Mouse (Mus musculus) neural tube, embryonic 15.5 days (tissue): ENCODE data around the gene Eef1e1. TPM values are rescaled to one million over a fixed set of nuclear protein-coding genes. Genes with fewer than 3 reads are reported as not detected.
A peak's percentile ranks its signal among the peaks of the same experiment; 100 is the strongest.
"Not testable (repeated sequence)": the region's sequence is repeated elsewhere in the genome, so short reads cannot be mapped to it uniquely, and the experiment has no call there.

ENCODE experiments used
- ATAC-seq: fragments of 200-750 bp; cut with Nextera tagmentation; 2 replicates; pipeline ENCODE4 v1.8.0; 2017; ENCODE audit warnings: mild to moderate bottlenecking, moderate TSS enrichment, moderate library complexity; ENCODE audit not compliant: low FRiP score
- H3K27ac ChIP-seq: fragments of 300-500 bp; sonication (generic); replicated peaks from 2 replicates; pipeline ENCODE4 v1.5.1; 2015; ENCODE audit warnings: mild to moderate bottlenecking, inconsistent platforms
- H3K27me3 ChIP-seq: fragments of 300-500 bp; sonication (generic); replicated peaks from 2 replicates; pipeline ENCODE4 v1.6.1; 2015; ENCODE audit warnings: inconsistent platforms
- H3K36me3 ChIP-seq: fragments of 300-500 bp; sonication (generic); 2 replicates; pipeline ENCODE4 v1.6.1; 2015; ENCODE audit warnings: inconsistent platforms
- H3K4me1 ChIP-seq: fragments of 300-500 bp; sonication (generic); 2 replicates; pipeline ENCODE4 v1.6.1; 2015; ENCODE audit warnings: inconsistent platforms
- H3K4me2 ChIP-seq: fragments of 300-500 bp; sonication (generic); 2 replicates; pipeline ENCODE4 v1.6.1; 2015; ENCODE audit warnings: inconsistent platforms, mild to moderate bottlenecking, moderate library complexity
- H3K4me3 ChIP-seq: fragments of 300-500 bp; sonication (generic); replicated peaks from 2 replicates; pipeline ENCODE4 v1.5.1; 2015; ENCODE audit warnings: mild to moderate bottlenecking, inconsistent platforms
- H3K9ac ChIP-seq: fragments of 300-500 bp; sonication (generic); replicated peaks from 2 replicates; pipeline ENCODE4 v1.6.1; 2015; ENCODE audit warnings: mild to moderate bottlenecking, inconsistent platforms
- H3K9me3 ChIP-seq: fragments of 300-500 bp; sonication (generic); replicated peaks from 2 replicates; pipeline ENCODE4 v1.6.1; 2016; ENCODE audit warnings: inconsistent platforms
- WGBS: fragments of 180-500 bp; shearing (Covaris S2); methylation state at CpG from one replicate; pipeline ENCODE4 v1.1.7; 2015; ENCODE audit warnings: mixed read lengths; 5-methylcytosine and 5-hydroxymethylcytosine counted together
- polyA plus RNA-seq: library from polyadenylated mRNA; unstranded; fragments of >200 nt; fragmentation: Nextera tagmentation; extraction: Ambion mirVana; gene quantifications from 2 replicates; pipeline ENCODE4 v1.2.1, GENCODE M21; 2015

Eef1e1 gene
- 98.3 and 100 TPM in 2 replicates for polyA plus RNA-seq

DNA sequence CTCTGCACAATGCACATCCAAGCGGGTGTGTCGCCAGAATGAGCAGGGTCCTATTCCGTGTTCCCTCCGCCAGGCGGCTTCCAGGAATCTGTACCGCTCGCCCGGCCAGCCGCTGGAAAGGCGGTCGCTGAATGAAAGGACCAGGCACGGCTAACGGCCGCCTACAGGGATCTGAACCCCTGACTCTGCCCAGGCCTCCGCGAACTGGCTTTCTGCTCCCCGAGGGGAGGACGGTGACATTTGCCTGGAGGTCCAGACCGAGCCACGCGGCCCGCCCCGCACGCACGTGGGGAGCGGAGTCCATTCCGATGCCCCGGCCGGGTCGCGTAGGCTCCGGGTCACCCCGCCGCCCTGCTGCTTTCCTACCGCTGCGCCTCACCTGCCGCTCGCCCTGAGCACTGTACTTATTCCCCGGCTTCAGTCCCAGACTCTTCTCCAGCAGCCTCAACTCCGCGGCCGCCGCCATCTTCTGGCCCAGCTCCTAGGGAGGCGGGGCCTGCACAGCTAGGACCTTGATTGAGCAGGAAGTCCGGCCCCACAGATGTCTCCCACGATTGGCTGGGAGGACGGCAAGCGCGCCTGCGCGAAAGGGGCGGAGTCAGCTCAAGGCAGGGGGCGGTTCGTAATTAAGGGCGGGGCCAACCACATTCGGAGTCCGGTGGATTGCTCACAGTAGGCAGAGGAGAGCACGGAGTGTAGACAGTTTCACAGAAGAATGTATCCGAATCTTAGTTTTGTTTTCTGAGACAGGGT is at the start of gene Eef1e1:
TSS of gene Eef1e1 (minus strand) at position 531 of the 753 bp plus-strand sequence.
- ATAC-seq: peak; percentile 99

GRCm38 (mm10) chr13:38690845-38691244 is 32.0 kb upstream of the Eef1e1 start:
- ATAC-seq: no peak
- 88% methylated on average over 6 of the region's 6 CpGs for WGBS
- no peaks in the 10 kb centered on the region for H3K27me3 ChIP-seq
- H3K36me3 ChIP-seq: no peaks in the 10 kb centered on the region
- H3K9ac ChIP-seq: no peak overlapping the region
- H3K4me1 ChIP-seq: no peaks in the 10 kb centered on the region
- H3K4me2 ChIP-seq: no peak overlapping the region
- H3K4me3 ChIP-seq: no peak overlapping the region
- H3K27ac ChIP-seq: no peak overlapping the region
- no peaks in the 10 kb centered on the region for H3K9me3 ChIP-seq

More for the DNA sequence above, at the start of gene Eef1e1:
- Histone ChIP-seq H3K27me3 (no peaks in the 10 kb centered on the region), H3K27ac (peak within 1 kb of the TSS; percentile 87), H3K9ac (peak within 1 kb of the TSS; percentile 88), H3K4me3 (peak within 1 kb of the TSS; percentile 82), H3K4me2 (peak within 1 kb of the TSS; percentile 78), H3K4me1 (peaks cover 14% of the 10 kb centered on the region), H3K9me3 (no peaks in the 10 kb centered on the region), H3K36me3 (peaks cover 22% of the 10 kb centered on the region)
- WGBS: under 1% methylated on average over 56 of the region's 59 CpGs

- no peaks in the 10 kb centered on the region for H3K4me1 ChIP-seq
- H3K9ac ChIP-seq: no peak overlapping the region
- H3K27ac ChIP-seq: no peak overlapping the region
- no peak; the same call in 1 of the 2 replicates for ATAC-seq
- 56% methylated on average over 3 of the region's 3 CpGs for WGBS
- H3K36me3 ChIP-seq: no peaks in the 10 kb centered on the region
- no peaks in the 10 kb centered on the region for H3K27me3 ChIP-seq
- no peak overlapping the region for H3K4me2 ChIP-seq
- H3K9me3 ChIP-seq: no peaks in the 10 kb centered on the region
- no peak overlapping the region for H3K4me3 ChIP-seq
Observed at GRCm38 (mm10) chr13:38690028-38690427, 31.2 kb upstream of the Eef1e1 start.

DNA sequence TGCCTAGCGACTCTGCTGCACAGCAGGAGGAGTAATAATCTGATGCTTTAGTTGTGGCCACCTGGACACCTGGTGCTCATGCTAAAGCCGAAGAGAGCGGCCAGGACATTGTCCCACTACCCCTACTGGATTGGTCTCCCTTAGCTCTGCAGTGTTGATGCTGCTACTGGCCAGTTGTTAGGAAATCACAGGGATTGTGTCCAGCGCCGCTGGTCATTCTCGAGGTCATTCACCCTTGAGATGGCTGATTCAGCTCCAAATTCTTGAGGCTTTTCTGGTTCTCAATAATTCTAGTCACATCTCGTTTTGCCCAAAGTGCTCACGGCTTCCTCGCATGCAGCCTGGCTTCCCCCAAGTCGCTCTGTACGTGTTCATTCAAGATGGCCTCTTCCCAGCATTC is 29.9 kb upstream of the Eef1e1 start:
- WGBS: 88% methylated on average over 11 of the region's 11 CpGs
- Histone ChIP-seq H3K27ac (no peak overlapping the region), H3K4me1 (no peaks in the 10 kb centered on the region), H3K4me2 (no peak overlapping the region), H3K4me3 (no peak overlapping the region), H3K27me3 (no peaks in the 10 kb centered on the region), H3K36me3 (no peaks in the 10 kb centered on the region), H3K9me3 (no peaks in the 10 kb centered on the region), H3K9ac (no peak overlapping the region)
- no peak for ATAC-seq

DNA sequence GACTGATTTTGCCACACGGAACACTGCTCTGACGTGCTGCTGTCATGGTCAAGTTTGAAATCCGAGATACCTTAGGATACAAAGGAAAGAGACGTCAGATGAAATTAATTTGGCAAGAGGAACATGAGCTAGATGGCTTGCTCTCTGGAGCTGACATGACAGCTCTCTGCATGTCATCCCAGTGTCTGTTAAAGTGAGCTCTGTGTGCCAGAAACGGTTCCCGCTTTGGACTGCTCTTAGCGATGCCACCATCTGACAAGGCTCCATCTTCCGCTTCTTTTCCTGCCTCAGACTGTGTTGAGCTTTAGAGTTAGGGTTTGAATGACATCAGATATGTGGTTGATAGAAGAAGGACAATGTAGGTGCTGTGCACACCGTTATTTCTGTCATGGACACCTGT is 13.5 kb upstream of the Eef1e1 start:
- no peaks in the 10 kb centered on the region for H3K9me3 ChIP-seq
- no peaks in the 10 kb centered on the region for H3K4me1 ChIP-seq
- H3K4me3 ChIP-seq: no peak overlapping the region
- no peak for ATAC-seq
- H3K27me3 ChIP-seq: no peaks in the 10 kb centered on the region
- 86% methylated on average over 9 of the region's 9 CpGs for WGBS
- H3K4me2 ChIP-seq: no peak overlapping the region
- H3K27ac ChIP-seq: no peak overlapping the region
- no peak overlapping the region for H3K9ac ChIP-seq
- H3K36me3 ChIP-seq: no peaks in the 10 kb centered on the region

- 89% methylated on average over 6 of the region's 6 CpGs for WGBS
- not testable (repeated sequence) for H3K36me3 ChIP-seq, ATAC-seq
Observed at GRCm38 (mm10) chr13:38671451-38671850, 12.6 kb upstream of the Eef1e1 start.

GRCm38 (mm10) chr13:38670051-38670450 is 11.2 kb upstream of the Eef1e1 start:
- Histone ChIP-seq H3K27ac (no peak overlapping the region), H3K9ac (no peak overlapping the region), H3K4me1 (no peaks in the 10 kb centered on the region), H3K4me3 (no peak overlapping the region), H3K36me3 (no peaks in the 10 kb centered on the region), H3K9me3 (no peaks in the 10 kb centered on the region), H3K4me2 (no peak overlapping the region), H3K27me3 (no peaks in the 10 kb centered on the region)
- ATAC-seq: no peak

More at GRCm38 (mm10) chr13:38671451-38671850, 12.6 kb upstream of the Eef1e1 start:
- not testable (repeated sequence) for H3K4me3 ChIP-seq, H3K9me3 ChIP-seq, H3K4me1 ChIP-seq, H3K9ac ChIP-seq, H3K4me2 ChIP-seq, H3K27ac ChIP-seq, H3K27me3 ChIP-seq

DNA sequence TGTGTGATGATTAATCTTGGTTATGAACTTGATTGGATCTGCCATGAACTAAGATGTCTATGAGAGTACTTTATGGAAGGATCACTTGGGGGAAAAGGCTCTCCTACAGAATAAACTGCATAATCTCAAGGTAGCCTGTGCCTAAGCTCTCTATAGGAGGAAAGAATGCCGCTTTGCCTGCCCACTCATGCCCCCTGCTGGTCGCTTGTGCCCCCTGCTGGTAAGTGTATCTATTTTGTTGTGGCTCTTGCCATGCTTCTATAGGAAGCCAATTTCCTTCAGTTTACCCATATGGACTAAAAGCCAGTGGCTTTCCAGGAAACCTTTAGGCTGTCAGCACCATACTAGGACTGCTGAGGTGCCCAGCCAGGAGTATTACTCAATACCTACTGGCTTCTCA is 9.7 kb upstream of the Eef1e1 start:
- ATAC-seq: no peak
- H3K4me1 ChIP-seq: no peaks in the 10 kb centered on the region
- H3K9ac ChIP-seq: no peak overlapping the region
- no peaks in the 10 kb centered on the region for H3K9me3 ChIP-seq
- no peak overlapping the region for H3K4me3 ChIP-seq
- H3K27me3 ChIP-seq: no peaks in the 10 kb centered on the region
- no peaks in the 10 kb centered on the region for H3K36me3 ChIP-seq
- no peak overlapping the region for H3K4me2 ChIP-seq
- no peak overlapping the region for H3K27ac ChIP-seq
- 25% methylated on average over 2 of the region's 2 CpGs for WGBS

GRCm38 (mm10) chr13:38664753-38665152 is 5.9 kb upstream of the Eef1e1 start:
- no peak for ATAC-seq

DNA sequence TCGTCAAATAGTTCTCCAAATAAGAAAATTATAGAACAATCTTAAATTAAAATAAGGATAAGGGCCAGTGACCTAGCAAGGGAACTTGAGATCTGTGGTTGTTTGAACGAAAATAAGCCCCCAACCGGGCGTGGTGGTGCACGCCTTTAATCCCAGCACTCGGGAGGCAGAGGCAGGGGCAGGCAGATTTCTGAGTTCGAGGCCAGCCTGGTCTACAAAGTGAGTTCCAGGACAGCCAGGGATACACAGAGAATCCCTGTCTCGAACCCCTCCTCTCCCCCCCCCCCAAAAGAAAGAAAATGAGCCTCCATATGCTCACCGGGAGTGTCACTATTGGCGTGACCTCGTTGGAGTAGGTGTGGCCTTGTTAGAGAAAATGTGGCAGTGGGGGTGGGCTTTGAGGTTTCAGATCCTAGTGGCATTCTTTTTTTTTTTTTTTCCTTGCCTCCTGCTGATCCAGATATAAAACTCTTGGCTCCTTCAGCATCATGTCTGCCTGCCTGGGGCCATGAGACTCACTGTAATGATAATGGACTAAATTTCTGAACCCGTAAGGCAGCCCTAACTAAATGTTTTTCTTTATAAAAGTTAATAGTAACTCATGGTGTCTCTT is 772 bp upstream of the Eef1e1 start:
- no peak overlapping the region for H3K4me3 ChIP-seq
- no peaks in the 10 kb centered on the region for H3K9me3 ChIP-seq
- peaks cover 14% of the 10 kb centered on the region for H3K4me1 ChIP-seq
- H3K36me3 ChIP-seq: peaks cover 13% of the 10 kb centered on the region
- no peak overlapping the region for H3K27ac ChIP-seq
- H3K4me2 ChIP-seq: no peak overlapping the region
- H3K27me3 ChIP-seq: no peaks in the 10 kb centered on the region
- no peak overlapping the region for H3K9ac ChIP-seq
- WGBS: 86% methylated on average over 12 of the region's 12 CpGs
- no peak for ATAC-seq

More at GRCm38 (mm10) chr13:38664753-38665152, 5.9 kb upstream of the Eef1e1 start:
- no peaks in the 10 kb centered on the region for H3K4me1 ChIP-seq
- no peak overlapping the region for H3K9ac ChIP-seq
- no peak overlapping the region for H3K4me2 ChIP-seq
- 78% methylated on average over 1 of the region's 1 CpGs for WGBS
- H3K9me3 ChIP-seq: no peaks in the 10 kb centered on the region
- H3K36me3 ChIP-seq: no peaks in the 10 kb centered on the region
- H3K27ac ChIP-seq: no peak overlapping the region
- H3K4me3 ChIP-seq: no peak overlapping the region
- H3K27me3 ChIP-seq: no peaks in the 10 kb centered on the region

- Histone ChIP-seq H3K9ac (peak overlapping the region; percentile 88), H3K36me3 (peaks cover 30% of the 10 kb centered on the region), H3K9me3 (no peaks in the 10 kb centered on the region), H3K4me3 (peak overlapping the region; percentile 82), H3K27ac (peak overlapping the region; percentile 87), H3K4me2 (peak overlapping the region; percentile 78), H3K4me1 (peaks cover 14% of the 10 kb centered on the region), H3K27me3 (no peaks in the 10 kb centered on the region)
- WGBS: 13% methylated on average over 4 of the region's 4 CpGs
- ATAC-seq: no peak
Observed at GRCm38 (mm10) chr13:38657865-38658264, 993 bp downstream of the Eef1e1 start.

DNA sequence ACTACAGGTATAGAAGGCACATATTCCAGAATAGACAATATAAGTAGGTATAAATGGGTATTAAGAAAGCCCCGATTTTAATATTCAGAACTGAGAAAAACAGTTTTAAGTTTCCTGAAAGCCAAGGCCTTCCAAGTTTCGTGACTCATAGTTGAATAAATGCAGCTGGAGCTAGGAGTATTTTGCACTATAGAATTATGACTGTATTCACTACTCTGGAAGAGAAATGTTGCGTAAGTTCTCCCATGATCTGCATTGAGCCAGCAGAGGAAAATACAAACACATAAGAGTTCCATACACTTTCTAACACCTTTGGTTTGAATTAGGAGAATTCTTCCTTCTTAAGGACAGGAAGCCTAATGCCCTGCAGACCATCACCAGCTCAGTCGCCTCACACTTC is 8.6 kb downstream of the Eef1e1 start:
- Histone ChIP-seq H3K27me3 (no peaks in the 10 kb centered on the region), H3K27ac (no peak overlapping the region), H3K4me3 (no peak overlapping the region), H3K36me3 (peaks cover 76% of the 10 kb centered on the region), H3K4me2 (no peak overlapping the region), H3K9ac (no peak overlapping the region), H3K9me3 (no peaks in the 10 kb centered on the region), H3K4me1 (no peaks in the 10 kb centered on the region)
- no peak for ATAC-seq
- 97% methylated on average over 4 of the region's 4 CpGs for WGBS
